ENCODE assay signal across 8 mouse cellular contexts in genomic region chr11:53763496-53764140, GRCm38 (mm10). TPM values are rescaled to one million over a fixed set of nuclear protein-coding genes. Genes with fewer than 3 reads are reported as not detected.
DNase-seq lines count a peak whose midpoint lies in the region; ATAC-seq and TF ChIP-seq lines count a peak whose summit lies in the region.

No protein-coding gene starts in this region.

- no peaks in the 10 kb centered on the region for H3K9me3 ChIP-seq in forebrain, embryonic 12.5 days
- no peaks in the 10 kb centered on the region for H3K9me3 ChIP-seq in heart, postnatal 0 days (replicated peaks; ENCODE audit: control insufficient read depth, low read length)
- no peaks in the 10 kb centered on the region for H3K9me3 ChIP-seq in liver, embryonic 15.5 days (replicated peaks)
- H3K9me3 ChIP-seq in neural tube, embryonic 11.5 days (ENCODE audit: control insufficient read depth, low read length) = no peaks in the 10 kb centered on the region
- no peaks in the 10 kb centered on the region for H3K9me3 ChIP-seq in stomach, postnatal 0 days (ENCODE audit: control insufficient read depth, low read length)

- 0 out of 2 replicates have a peak overlapping the region, but pooled peaks have one; percentile 25 for H3K27ac ChIP-seq in forebrain, embryonic 12.5 days
- peak overlapping the region; percentile 97 for H3K27ac ChIP-seq in heart, postnatal 0 days (ENCODE audit: low read depth)
- peak overlapping the region; percentile 83 for H3K27ac ChIP-seq in liver, embryonic 15.5 days (replicated peaks)
- no peak overlapping the region for H3K27ac ChIP-seq in neural tube, embryonic 11.5 days (ENCODE audit: low read depth, low read length)
- H3K27ac ChIP-seq in stomach, postnatal 0 days (replicated peaks) = peak overlapping the region; percentile 97

- peaks cover 74% of the 10 kb centered on the region for H3K27me3 ChIP-seq in forebrain, embryonic 12.5 days
- no peaks in the 10 kb centered on the region for H3K27me3 ChIP-seq in heart, postnatal 0 days (ENCODE audit: control insufficient read depth, insufficient read depth, low read length)
- peaks cover 20% of the 10 kb centered on the region for H3K27me3 ChIP-seq in liver, embryonic 15.5 days
- peaks cover 18% of the 10 kb centered on the region; the same call in 1 of the 2 replicates for H3K27me3 ChIP-seq in neural tube, embryonic 11.5 days (ENCODE audit: control insufficient read depth, insufficient read depth, low read length)
- H3K27me3 ChIP-seq in stomach, postnatal 0 days (ENCODE audit: control insufficient read depth, insufficient read depth, low read length) = no peaks in the 10 kb centered on the region

- peak; percentile 46 for TF ChIP-seq CTCF in heart, postnatal 0 days (IDR thresholded peaks at IDR 0.05; ENCODE audit: low read depth)
- peak; percentile 67 for TF ChIP-seq CTCF in stomach, postnatal 0 days (IDR thresholded peaks at IDR 0.05; ENCODE audit: low read depth)

- peak; percentile 90 to 94 for DNase-seq in CD8-positive naive resting alpha-beta T cell, adult 2 months (ENCODE audit: low read depth in 2 of 2, low spot score in 2 of 2)
- peak; percentile 49 for DNase-seq in c-Kit-positive CD71-positive TER-119-positive erythroid progenitor cells, embryonic 14.5 days (ENCODE audit: low spot score)
- DNase-seq in heart, postnatal 0 days (ENCODE audit: low spot score) = peak; percentile 91
- DNase-seq in kidney, postnatal 4 days = peak; percentile 93 to 96
- DNase-seq in neural tube, embryonic 11.5 days (ENCODE audit: low spot score) = peak; percentile 83
- peak; percentile 91 for DNase-seq in stomach, postnatal 0 days (ENCODE audit: low spot score)

- peak; percentile 67 for ATAC-seq in forebrain, embryonic 12.5 days (ENCODE audit: low FRiP score)
- peak; percentile 85 for ATAC-seq in heart, postnatal 0 days (ENCODE audit: insufficient read depth, low read depth)
- peak; percentile 72 for ATAC-seq in liver, embryonic 15.5 days (ENCODE audit: insufficient read depth)
- peak; percentile 68 for ATAC-seq in neural tube, embryonic 11.5 days (ENCODE audit: insufficient read depth, low FRiP score, low TSS enrichment)
- ATAC-seq in stomach, postnatal 0 days (ENCODE audit: low FRiP score, low TSS enrichment) = peak; percentile 84

- TF ChIP-seq EP300 in heart, postnatal 0 days (IDR thresholded peaks at IDR 0.05; ENCODE audit: low read depth) = peak; percentile 72; the same call in 1 of the 2 replicates
- TF ChIP-seq EP300 in stomach, postnatal 0 days (optimal IDR thresholded peaks at IDR 0.05) = no peak

- peak overlapping the region; percentile 34 for H3K4me3 ChIP-seq in forebrain, embryonic 12.5 days (replicated peaks)
- H3K4me3 ChIP-seq in heart, postnatal 0 days (ENCODE audit: low read depth, low read length) = peak overlapping the region; percentile 41
- peak overlapping the region; percentile 51 for H3K4me3 ChIP-seq in liver, embryonic 15.5 days (replicated peaks)
- H3K4me3 ChIP-seq in neural tube, embryonic 11.5 days (ENCODE audit: low read depth, low read length) = peak overlapping the region; percentile 28
- peak overlapping the region; percentile 23 for H3K4me3 ChIP-seq in stomach, postnatal 0 days (ENCODE audit: low read depth, low read length)

- peak overlapping the region; percentile 46 for H3K9ac ChIP-seq in forebrain, embryonic 12.5 days
- peak overlapping the region; percentile 40 for H3K9ac ChIP-seq in heart, postnatal 0 days (replicated peaks; ENCODE audit: low read depth, low read length)
- H3K9ac ChIP-seq in liver, embryonic 15.5 days = peak overlapping the region; percentile 37
- H3K9ac ChIP-seq in neural tube, embryonic 11.5 days (ENCODE audit: low read length) = peak overlapping the region; percentile 61
- H3K9ac ChIP-seq in stomach, postnatal 0 days (ENCODE audit: low read length) = peak overlapping the region; percentile 55

- peaks cover 38% of the 10 kb centered on the region for H3K4me1 ChIP-seq in forebrain, embryonic 12.5 days
- H3K4me1 ChIP-seq in heart, postnatal 0 days (ENCODE audit: control insufficient read depth, insufficient read depth) = peaks cover 47% of the 10 kb centered on the region
- H3K4me1 ChIP-seq in liver, embryonic 15.5 days (replicated peaks) = peaks cover 46% of the 10 kb centered on the region
- H3K4me1 ChIP-seq in neural tube, embryonic 11.5 days (ENCODE audit: control insufficient read depth, insufficient read depth, low read length) = peaks cover 14% of the 10 kb centered on the region
- peaks cover 19% of the 10 kb centered on the region for H3K4me1 ChIP-seq in stomach, postnatal 0 days (replicated peaks; ENCODE audit: control insufficient read depth, insufficient read depth)

- no peaks in the 10 kb centered on the region for H3K36me3 ChIP-seq in forebrain, embryonic 12.5 days (replicated peaks)
- H3K36me3 ChIP-seq in heart, postnatal 0 days (replicated peaks; ENCODE audit: control insufficient read depth, insufficient read depth, low read length) = no peaks in the 10 kb centered on the region
- H3K36me3 ChIP-seq in liver, embryonic 15.5 days (replicated peaks) = no peaks in the 10 kb centered on the region
- no peaks in the 10 kb centered on the region for H3K36me3 ChIP-seq in neural tube, embryonic 11.5 days (ENCODE audit: control insufficient read depth, insufficient read depth, low read length)
- no peaks in the 10 kb centered on the region for H3K36me3 ChIP-seq in stomach, postnatal 0 days (ENCODE audit: control insufficient read depth, insufficient read depth, low read length)

- WGBS in forebrain, embryonic 12.5 days = 3% methylated on average over 33 of the region's 33 CpGs
- 2% methylated on average over 32 of the region's 33 CpGs for WGBS in heart, postnatal 0 days
- under 1% methylated on average over 33 of the region's 33 CpGs for WGBS in liver, embryonic 15.5 days (ENCODE audit: insufficient replicate concordance)
- 3% methylated on average over 32 of the region's 33 CpGs for WGBS in neural tube, embryonic 11.5 days
- WGBS in stomach, postnatal 0 days = under 1% methylated on average over 32 of the region's 33 CpGs

- peak overlapping the region; percentile 61 for H3K4me2 ChIP-seq in forebrain, embryonic 12.5 days
- peak overlapping the region; percentile 70 for H3K4me2 ChIP-seq in heart, postnatal 0 days (ENCODE audit: low read depth, low read length)
- H3K4me2 ChIP-seq in liver, embryonic 15.5 days = peak overlapping the region; percentile 80
- H3K4me2 ChIP-seq in neural tube, embryonic 11.5 days (ENCODE audit: low read depth) = peak overlapping the region; percentile 64
- H3K4me2 ChIP-seq in stomach, postnatal 0 days (replicated peaks; ENCODE audit: low read depth) = peak overlapping the region; percentile 50

RNA-seq across cellular contexts. Expression of gene Irf1, which starts 6.2 kb away (rescaled TPM):
- polyA plus RNA-seq in forebrain, embryonic 12.5 days (2016; fragmentation: Nextera tagmentation; extraction: Ambion mirVana) = 3.6 and 3.9 TPM in 2 replicates
- total RNA-seq in heart, postnatal 0 days (2014; rRNA removed; ENCODE audit: low replicate concordance) = 4.6 and 9.1 TPM in 2 replicates
- polyA plus RNA-seq in heart, postnatal 0 days (2015; fragmentation: Nextera tagmentation; extraction: Ambion mirVana) = 9.4 and 9.6 TPM in 2 replicates
- polyA plus RNA-seq in liver, embryonic 15.5 days (2015; fragmentation: Nextera tagmentation; extraction: Ambion mirVana) = 11.9 and 13.6 TPM in 2 replicates
- 4.0 and 4.3 TPM in 2 replicates for polyA plus RNA-seq in neural tube, embryonic 11.5 days (2014; fragmentation: Nextera tagmentation; extraction: Ambion mirVana)
- 18.7 and 25.7 TPM in 2 replicates for polyA plus RNA-seq in stomach, postnatal 0 days (2015; fragmentation: Nextera tagmentation; extraction: Ambion mirVana)

RNA-seq across cellular contexts. Expression of gene Gm17334, which starts 9.4 kb away (rescaled TPM):
- polyA plus RNA-seq in forebrain, embryonic 12.5 days (2016; fragmentation: Nextera tagmentation; extraction: Ambion mirVana) = not detected in 2 replicates
- not detected in 2 replicates for total RNA-seq in heart, postnatal 0 days (2014; rRNA removed; ENCODE audit: low replicate concordance)
- not detected in 2 replicates for polyA plus RNA-seq in heart, postnatal 0 days (2015; fragmentation: Nextera tagmentation; extraction: Ambion mirVana)
- 0.16 TPM in 1 of 2 replicates, not detected in the other for polyA plus RNA-seq in liver, embryonic 15.5 days (2015; fragmentation: Nextera tagmentation; extraction: Ambion mirVana)
- not detected in 2 replicates for polyA plus RNA-seq in neural tube, embryonic 11.5 days (2014; fragmentation: Nextera tagmentation; extraction: Ambion mirVana)
- polyA plus RNA-seq in stomach, postnatal 0 days (2015; fragmentation: Nextera tagmentation; extraction: Ambion mirVana) = 0.17 TPM in 1 of 2 replicates, not detected in the other

RNA-seq across cellular contexts. Expression of gene Il5, which starts 43.0 kb away (rescaled TPM):
- not detected in 2 replicates for polyA plus RNA-seq in forebrain, embryonic 12.5 days (2016; fragmentation: Nextera tagmentation; extraction: Ambion mirVana)
- not detected in 2 replicates for total RNA-seq in heart, postnatal 0 days (2014; rRNA removed; ENCODE audit: low replicate concordance)
- polyA plus RNA-seq in heart, postnatal 0 days (2015; fragmentation: Nextera tagmentation; extraction: Ambion mirVana) = 0.07 TPM in 2 replicates
- not detected in 2 replicates for polyA plus RNA-seq in liver, embryonic 15.5 days (2015; fragmentation: Nextera tagmentation; extraction: Ambion mirVana)
- not detected in 2 replicates for polyA plus RNA-seq in neural tube, embryonic 11.5 days (2014; fragmentation: Nextera tagmentation; extraction: Ambion mirVana)
- polyA plus RNA-seq in stomach, postnatal 0 days (2015; fragmentation: Nextera tagmentation; extraction: Ambion mirVana) = not detected in 2 replicates

RNA-seq across cellular contexts. Expression of gene Rad50, which starts 56.5 kb away (rescaled TPM):
- 23.4 and 24.6 TPM in 2 replicates for polyA plus RNA-seq in forebrain, embryonic 12.5 days (2016; fragmentation: Nextera tagmentation; extraction: Ambion mirVana)
- total RNA-seq in heart, postnatal 0 days (2014; rRNA removed; ENCODE audit: low replicate concordance) = 4.6 and 5.9 TPM in 2 replicates
- polyA plus RNA-seq in heart, postnatal 0 days (2015; fragmentation: Nextera tagmentation; extraction: Ambion mirVana) = 13.5 and 14.9 TPM in 2 replicates
- 11.8 and 12.7 TPM in 2 replicates for polyA plus RNA-seq in liver, embryonic 15.5 days (2015; fragmentation: Nextera tagmentation; extraction: Ambion mirVana)
- polyA plus RNA-seq in neural tube, embryonic 11.5 days (2014; fragmentation: Nextera tagmentation; extraction: Ambion mirVana) = 17.3 and 18.5 TPM in 2 replicates
- 12.4 and 15.7 TPM in 2 replicates for polyA plus RNA-seq in stomach, postnatal 0 days (2015; fragmentation: Nextera tagmentation; extraction: Ambion mirVana)
